Mouse (Mus musculus) MEL (cell line): ENCODE measurements around the gene Zmynd10. TPM values are rescaled to one million over a fixed set of nuclear protein-coding genes. Genes with fewer than 3 reads are reported as not detected.

ENCODE experiments used
- DNase-seq: peaks from one replicate; pipeline ENCODE4 v3.0.0; 2011; ENCODE audit warnings: low read depth, low spot score
- H3K27ac ChIP-seq: 2 replicates; pipeline ENCODE4 v1.5.1; 2012; ENCODE audit warnings: low read depth, mild to moderate bottlenecking, control low read depth, low read length, moderate library complexity; ENCODE audit not compliant: control insufficient read depth
- H3K27me3 ChIP-seq, 2 experiments: fragments of 150-350 bp in 1 of 2; sonication (generic) in 1 of 2; 2 replicates each; pipeline ENCODE4 v1.6.1; 2012; ENCODE audit warnings: low read length in 2 of 2, mild to moderate bottlenecking in 2 of 2, improper control_type of control experiment in 1 of 2, moderate library complexity in 1 of 2; ENCODE audit not compliant: insufficient read depth in 2 of 2, control insufficient read depth in 1 of 2
- H3K36me3 ChIP-seq, 2 experiments: 2 replicates each; pipeline ENCODE4 v1.6.1; 2012 to 2014; ENCODE audit warnings: low read length in 2 of 2, improper control_type of control experiment in 1 of 2, inconsistent platforms in 1 of 2, mild to moderate bottlenecking in 1 of 2; ENCODE audit not compliant: insufficient read depth in 2 of 2, control insufficient read depth in 1 of 2
- H3K4me1 ChIP-seq, 2 experiments: fragments of 150-350 bp in 1 of 2; sonication (generic) in 1 of 2; 2 replicates each; pipeline ENCODE4 v1.6.1; 2012; ENCODE audit warnings: low read length in 2 of 2, improper control_type of control experiment in 1 of 2, mild to moderate bottlenecking in 1 of 2; ENCODE audit not compliant: insufficient read depth in 2 of 2, control insufficient read depth in 1 of 2
- H3K4me3 ChIP-seq, 2 experiments: fragments of 150-350 bp in 1 of 2; sonication (generic) in 1 of 2; 2 replicates each; pipeline ENCODE4 v1.5.1; 2012; ENCODE audit warnings: low read depth in 2 of 2, low read length in 2 of 2, mild to moderate bottlenecking in 2 of 2, moderate library complexity in 2 of 2, control low read depth in 1 of 2, improper control_type of control experiment in 1 of 2; ENCODE audit not compliant: control insufficient read depth in 1 of 2, insufficient read depth in 1 of 2
- H3K79me2 ChIP-seq: 2 replicates; pipeline ENCODE4 v1.6.1; 2012; ENCODE audit warnings: mild to moderate bottlenecking, low read length, moderate library complexity; ENCODE audit not compliant: control insufficient read depth, poor library complexity, insufficient read depth
- H3K9ac ChIP-seq: 2 replicates; pipeline ENCODE4 v1.6.1; 2012; ENCODE audit warnings: low read depth, mild to moderate bottlenecking, control low read depth, low read length, moderate library complexity; ENCODE audit not compliant: control insufficient read depth, poor library complexity, severe bottlenecking
- H3K9me3 ChIP-seq: fragments of 150-350 bp; sonication (generic); replicated peaks from 2 replicates; pipeline ENCODE4 v1.6.1; 2012; ENCODE audit warnings: mild to moderate bottlenecking, low read length, improper control_type of control experiment, moderate library complexity; ENCODE audit not compliant: insufficient read depth
- BHLHE40 ChIP-seq: IDR thresholded peaks from 2 replicates; pipeline ENCODE4 v1.6.1; 2012; ENCODE audit warnings: low read depth, mild to moderate bottlenecking, inconsistent platforms, low read length, improper control_type of control experiment, borderline replicate concordance
- CHD1 ChIP-seq: IDR thresholded peaks from 2 replicates; pipeline ENCODE4 v1.6.1; 2012; ENCODE audit warnings: low read depth, mild to moderate bottlenecking, inconsistent platforms, low read length, improper control_type of control experiment
- ELF1 ChIP-seq: IDR thresholded peaks from 2 replicates; pipeline ENCODE4 v1.6.1; 2014; ENCODE audit warnings: low read depth, mild to moderate bottlenecking, inconsistent platforms, low read length, improper control_type of control experiment, moderate library complexity
- EP300 ChIP-seq, 2 experiments: IDR thresholded peaks; 2 replicates each; pipeline ENCODE4 v1.6.1; 2011; ENCODE audit warnings: improper control_type of control experiment in 2 of 2, low read length in 2 of 2, low read depth in 1 of 2, mild to moderate bottlenecking in 1 of 2
- ETS1 ChIP-seq: IDR thresholded peaks from 2 replicates; pipeline ENCODE4 v1.6.1; 2012; ENCODE audit warnings: low read depth, mild to moderate bottlenecking, inconsistent platforms, low read length, improper control_type of control experiment, moderate library complexity
- GATA1 ChIP-seq: IDR thresholded peaks from 2 replicates; pipeline ENCODE4 v1.6.1; 2011; ENCODE audit warnings: low read depth, low read length, improper control_type of control experiment
- JUND ChIP-seq: IDR thresholded peaks from 2 replicates; pipeline ENCODE4 v1.6.1; 2011; ENCODE audit warnings: low read depth, mild to moderate bottlenecking, improper control_type of control experiment, low read length
- KAT2A ChIP-seq: conservative IDR thresholded peaks from 2 replicates; pipeline ENCODE4 v1.6.1; 2012; ENCODE audit warnings: low read depth, low read length, improper control_type of control experiment, inconsistent platforms
- MAX ChIP-seq: IDR thresholded peaks from 2 replicates; pipeline ENCODE4 v1.6.1; 2011; ENCODE audit warnings: low read length, improper control_type of control experiment
- MAZ ChIP-seq: IDR thresholded peaks from 2 replicates; pipeline ENCODE4 v1.6.1; 2012; ENCODE audit warnings: low read depth, mild to moderate bottlenecking, inconsistent platforms, low read length, improper control_type of control experiment
- MEF2A ChIP-seq: IDR thresholded peaks from 2 replicates; pipeline ENCODE4 v1.6.1; 2014; ENCODE audit warnings: low read depth, mild to moderate bottlenecking, inconsistent platforms, low read length, improper control_type of control experiment; ENCODE audit not compliant: poor library complexity, insufficient replicate concordance, severe bottlenecking; ENCODE audit errors: extremely low read depth
- MXI1 ChIP-seq: IDR thresholded peaks from 2 replicates; pipeline ENCODE4 v1.6.1; 2011; ENCODE audit warnings: mild to moderate bottlenecking, low read depth, low read length, improper control_type of control experiment
- MYB ChIP-seq: IDR thresholded peaks from 2 replicates; pipeline ENCODE4 v1.6.1; 2011; ENCODE audit warnings: mild to moderate bottlenecking, low read depth, low read length, improper control_type of control experiment
- MYC ChIP-seq: IDR thresholded peaks from 2 replicates; pipeline ENCODE4 v1.6.1; 2011; ENCODE audit warnings: low read depth, mild to moderate bottlenecking, low read length, improper control_type of control experiment, moderate library complexity
- POLR2A ChIP-seq, 2 experiments: IDR thresholded peaks; 2 replicates each; pipeline ENCODE4 v1.6.1; 2011 to 2012; ENCODE audit warnings: low read length in 2 of 2, mild to moderate bottlenecking in 2 of 2, control low read depth in 1 of 2, improper control_type of control experiment in 1 of 2, low read depth in 1 of 2, moderate library complexity in 1 of 2; ENCODE audit not compliant: control insufficient read depth in 1 of 2, insufficient read depth in 1 of 2, poor library complexity in 1 of 2
- POLR2AphosphoS2 ChIP-seq: IDR thresholded peaks from 2 replicates; pipeline ENCODE4 v1.6.1; 2011; ENCODE audit warnings: low read length, improper control_type of control experiment
- POLR2AphosphoS5 ChIP-seq: IDR thresholded peaks from 2 replicates; pipeline ENCODE4 v1.6.1; 2012; ENCODE audit warnings: low read depth, borderline replicate concordance, mild to moderate bottlenecking, inconsistent platforms, low read length, moderate library complexity, mixed read lengths
- RAD21 ChIP-seq: IDR thresholded peaks from 2 replicates; pipeline ENCODE4 v1.6.1; 2011; ENCODE audit warnings: mild to moderate bottlenecking, low read depth, low read length, improper control_type of control experiment
- RCOR1 ChIP-seq: IDR thresholded peaks from 2 replicates; pipeline ENCODE4 v1.6.1; 2012; ENCODE audit warnings: low read depth, mild to moderate bottlenecking, inconsistent platforms, low read length, improper control_type of control experiment
- SIN3A ChIP-seq: IDR thresholded peaks from 2 replicates; pipeline ENCODE4 v1.6.1; 2012; ENCODE audit warnings: low read length, improper control_type of control experiment, inconsistent platforms
- SMC3 ChIP-seq: IDR thresholded peaks from 2 replicates; pipeline ENCODE4 v1.6.1; 2011; ENCODE audit warnings: low read depth, low read length, improper control_type of control experiment
- TAL1 ChIP-seq: IDR thresholded peaks from 2 replicates; pipeline ENCODE4 v1.6.1; 2012; ENCODE audit warnings: mild to moderate bottlenecking, inconsistent platforms, low read length, moderate library complexity, mixed read lengths
- TCF12 ChIP-seq: IDR thresholded peaks from 2 replicates; pipeline ENCODE4 v1.6.1; 2014; ENCODE audit warnings: low read depth, mild to moderate bottlenecking, inconsistent platforms, low read length, improper control_type of control experiment, moderate library complexity
- UBTF ChIP-seq: IDR thresholded peaks from 2 replicates; pipeline ENCODE4 v1.6.1; 2012; ENCODE audit warnings: low read depth, mild to moderate bottlenecking, inconsistent platforms, low read length, improper control_type of control experiment, moderate library complexity, borderline replicate concordance; ENCODE audit not compliant: insufficient read depth
- USF2 ChIP-seq, 2 experiments: IDR thresholded peaks; 2 replicates each; pipeline ENCODE4 v1.6.1; 2011 to 2012; ENCODE audit warnings: improper control_type of control experiment in 2 of 2, low read length in 2 of 2, borderline replicate concordance in 1 of 2, inconsistent platforms in 1 of 2, low read depth in 1 of 2, mild to moderate bottlenecking in 1 of 2; ENCODE audit not compliant: insufficient read depth in 1 of 2
- ZNF384 ChIP-seq: IDR thresholded peaks from 2 replicates; pipeline ENCODE4 v1.6.1; 2012; ENCODE audit warnings: low read depth, mild to moderate bottlenecking, inconsistent platforms, low read length, improper control_type of control experiment
- polyA plus RNA-seq, 2 experiments: library from polyadenylated mRNA; stranded (reverse) in 1 of 2; unstranded in 1 of 2; fragments of >175 nt in 1 of 2; fragments of >200 nt in 1 of 2; gene quantifications; 2 replicates each; pipeline versions ENCODE4 v1.2.1 to v1.2.4; 2012; ENCODE audit warnings: low replicate concordance in 2 of 2, low read depth in 1 of 2; ENCODE audit not compliant: insufficient read length in 2 of 2, insufficient read depth in 1 of 2, missing spikeins in 1 of 2
- total RNA-seq: library from RNA; depleted of rRNA; stranded (reverse); fragments of 300-350 nt; gene quantifications from 2 replicates; pipeline ENCODE4 v1.2.3, GENCODE M21; 2012

Gene Zmynd10
- total and polyA plus RNA-seq, 3 experiments = 0.31 to 0.85 TPM; not detected in 1

GRCm38 (mm10) chr9:107570016-107570415 lies 22.9 kb downstream of the Zmynd10 start:
- H3K27ac ChIP-seq = peak overlapping the region; percentile 58
- peaks cover 0 to 28% of the 10 kb centered on the region in 2 experiments; a peak in 2 of 4 replicates for H3K36me3 ChIP-seq

GRCm38 (mm10) chr9:107570845-107571244 lies 23.7 kb downstream of the Zmynd10 start:
- Histone ChIP-seq H3K79me2 (peaks cover 14% of the 10 kb centered on the region), H3K27me3 (no peaks in the 10 kb centered on the region), H3K9ac (peak overlapping the region; percentile 77), H3K27ac (peak overlapping the region; percentile 58), H3K9me3 (no peaks in the 10 kb centered on the region), H3K36me3 (peaks cover 0 to 28% of the 10 kb centered on the region in 2 experiments; a peak in 2 of 4 replicates), H3K4me1 (peaks cover 9 to 40% of the 10 kb centered on the region in 2 experiments), H3K4me3 (peak overlapping the region; percentile 26 to 42)
- TF ChIP-seq MYC (0 out of 2 replicates have a peak, but pooled peaks have one; percentile 63), GATA1 (peak; percentile 88), MAX (peak; percentile 61; the same call in 1 of the 2 replicates), CHD1 (no peak), SIN3A (peak; percentile 67), MYB (no peak), EP300 (IDR thresholded peaks at IDR 0.05; ENCODE audit: low read depth in 1 of 2, low read length in 2 of 2) (peak; percentile 77 to 83), RCOR1 (no peak), TCF12 (peak; percentile 85), POLR2AphosphoS2 (no peak), MEF2A (no peak), ETS1 (peak; percentile 92), JUND (peak; percentile 68; the same call in 1 of the 2 replicates), TAL1 (peak; percentile 53), USF2 (IDR thresholded peaks at IDR 0.05; ENCODE audit: borderline replicate concordance in 1 of 2, insufficient read depth in 1 of 2, low read depth in 1 of 2, low read length in 2 of 2) (no peak), SMC3 (no peak), UBTF (no peak), ELF1 (no peak), MAZ (no peak), KAT2A (no peak), BHLHE40 (peak; percentile 85), RAD21 (no peak), MXI1 (peak; percentile 36; the same call in 1 of the 2 replicates), ZNF384 (no peak), POLR2A (IDR thresholded peaks at IDR 0.05; ENCODE audit: control insufficient read depth in 1 of 2, insufficient read depth in 1 of 2, low read depth in 1 of 2, low read length in 2 of 2, poor library complexity in 1 of 2) (no peak; a peak in 1 of 4 replicates)
- peak; percentile 73 for DNase-seq

More at GRCm38 (mm10) chr9:107570016-107570415, 22.9 kb downstream of the Zmynd10 start:
- Histone ChIP-seq H3K79me2 (peaks cover 14% of the 10 kb centered on the region), H3K4me1 (peaks cover 9 to 43% of the 10 kb centered on the region in 2 experiments), H3K9me3 (no peaks in the 10 kb centered on the region), H3K27me3 (no peaks in the 10 kb centered on the region), H3K4me3 (peak overlapping the region; percentile 72 to 76), H3K9ac (peak overlapping the region; percentile 77)
- TF ChIP-seq POLR2AphosphoS5 = no peak
- TF ChIP-seq MYC = peak; percentile 4; the same call in 1 of the 2 replicates
- 0 out of 2 replicates have a peak, but pooled peaks have one; percentile 11 for TF ChIP-seq ETS1
- TF ChIP-seq MAX = no peak
- no peak for DNase-seq
